Mouse (Mus musculus): ENCODE results near the gene Mfsd11.

Gene Mfsd11

GRCm38 (mm10) chr11:116852291-116852890 lies at the start of gene Mfsd11:
Mfsd11 (plus strand) TSS chr11:116852440.
- DNase-seq (ENCODE audit: low spot score in 2 of 2), result peak; percentile 68 to 77

- DNase-seq (ENCODE audit: low spot score in 2 of 2), result no peak
Measured at GRCm38 (mm10) chr11:116802709-116803108, 49.5 kb upstream of the Mfsd11 start.

DNA sequence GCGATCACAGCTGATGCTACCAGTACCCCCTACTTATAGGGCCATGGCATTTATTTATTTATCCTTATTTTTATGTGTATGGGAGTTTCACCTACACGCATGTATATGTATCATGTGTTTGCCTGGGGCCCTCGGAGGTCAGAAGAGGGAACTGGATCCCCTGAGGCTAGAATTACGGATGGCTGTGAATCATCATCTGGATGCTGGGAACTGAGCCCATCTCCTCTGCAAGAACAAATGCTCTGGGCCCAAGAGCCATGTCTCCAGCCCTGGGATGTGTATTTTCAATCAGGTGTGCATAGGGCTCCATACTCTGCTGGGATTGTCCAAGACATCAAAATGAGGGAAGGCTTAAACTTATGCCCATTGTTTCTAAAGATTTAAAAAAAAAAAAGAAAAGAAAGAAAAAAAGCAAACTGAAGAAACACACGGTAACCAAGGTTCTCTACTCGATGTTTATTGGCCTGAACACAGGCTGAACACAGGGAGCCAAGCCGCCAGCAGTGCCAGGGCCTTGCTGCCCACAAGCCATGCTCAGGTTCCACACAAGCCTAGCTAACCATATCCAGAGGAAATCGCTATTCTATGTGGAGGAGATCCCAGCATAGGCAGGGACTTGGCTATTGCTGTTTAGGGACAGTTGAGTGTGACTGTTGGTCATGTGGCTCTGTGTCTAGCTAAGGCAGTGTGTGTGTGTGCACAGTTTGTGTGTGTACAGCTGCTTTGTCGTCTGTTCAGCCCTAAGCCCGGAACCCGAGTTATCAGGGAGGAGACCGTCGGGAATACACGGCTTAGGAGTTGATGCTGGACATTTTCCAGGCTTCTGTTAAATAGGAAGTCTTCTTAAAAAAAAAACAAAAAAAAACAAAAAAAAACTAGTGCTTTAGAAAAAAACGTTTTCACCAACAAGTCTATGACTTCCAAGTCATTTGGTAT lies 45.8 kb upstream of the Mfsd11 start:
- no peak for DNase-seq (ENCODE audit: low spot score in 2 of 2)

GRCm38 (mm10) chr11:116807116-116807515 lies 45.1 kb upstream of the Mfsd11 start:
- DNase-seq (ENCODE audit: low spot score in 2 of 2), result no peak

DNA sequence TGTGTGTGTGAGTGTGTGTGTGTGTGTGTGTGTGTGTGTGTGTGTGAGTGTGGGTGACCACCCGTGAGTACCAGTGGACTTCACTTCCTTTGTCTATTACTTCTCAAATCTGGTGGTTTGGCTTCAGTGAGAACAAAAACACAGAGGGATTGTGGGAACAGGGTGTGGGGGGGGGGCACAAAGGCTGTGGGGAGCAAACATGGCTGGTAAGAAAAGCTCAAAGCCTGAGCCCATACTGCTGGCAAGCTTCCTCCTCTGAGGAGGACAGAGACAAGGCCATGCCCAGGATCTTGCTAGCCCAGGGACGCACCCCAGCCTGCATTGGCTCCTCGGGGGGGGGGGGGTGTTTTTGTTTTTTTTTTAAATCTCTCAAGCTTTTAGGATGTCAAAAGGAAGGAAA lies 44.7 kb upstream of the Mfsd11 start:
- DNase-seq (ENCODE audit: low spot score in 2 of 2), result no peak

- DNase-seq (ENCODE audit: low spot score in 2 of 2), result peak; percentile 54 to 71
Measured at GRCm38 (mm10) chr11:116807938-116808606, 44.2 kb upstream of the Mfsd11 start.

GRCm38 (mm10) chr11:116808811-116809395 lies 43.3 kb upstream of the Mfsd11 start:
- DNase-seq (ENCODE audit: low spot score in 2 of 2), result no peak

- no peak for DNase-seq (ENCODE audit: low spot score in 2 of 2)
Measured at GRCm38 (mm10) chr11:116809520-116809919, 42.7 kb upstream of the Mfsd11 start.

GRCm38 (mm10) chr11:116810528-116810927 lies 41.7 kb upstream of the Mfsd11 start:
- DNase-seq (ENCODE audit: low spot score in 2 of 2), result no peak

GRCm38 (mm10) chr11:116810983-116811901 lies 41.0 kb upstream of the Mfsd11 start:
- DNase-seq (ENCODE audit: low spot score in 2 of 2), result peak in 1 of 2 experiments; percentile 15

DNA sequence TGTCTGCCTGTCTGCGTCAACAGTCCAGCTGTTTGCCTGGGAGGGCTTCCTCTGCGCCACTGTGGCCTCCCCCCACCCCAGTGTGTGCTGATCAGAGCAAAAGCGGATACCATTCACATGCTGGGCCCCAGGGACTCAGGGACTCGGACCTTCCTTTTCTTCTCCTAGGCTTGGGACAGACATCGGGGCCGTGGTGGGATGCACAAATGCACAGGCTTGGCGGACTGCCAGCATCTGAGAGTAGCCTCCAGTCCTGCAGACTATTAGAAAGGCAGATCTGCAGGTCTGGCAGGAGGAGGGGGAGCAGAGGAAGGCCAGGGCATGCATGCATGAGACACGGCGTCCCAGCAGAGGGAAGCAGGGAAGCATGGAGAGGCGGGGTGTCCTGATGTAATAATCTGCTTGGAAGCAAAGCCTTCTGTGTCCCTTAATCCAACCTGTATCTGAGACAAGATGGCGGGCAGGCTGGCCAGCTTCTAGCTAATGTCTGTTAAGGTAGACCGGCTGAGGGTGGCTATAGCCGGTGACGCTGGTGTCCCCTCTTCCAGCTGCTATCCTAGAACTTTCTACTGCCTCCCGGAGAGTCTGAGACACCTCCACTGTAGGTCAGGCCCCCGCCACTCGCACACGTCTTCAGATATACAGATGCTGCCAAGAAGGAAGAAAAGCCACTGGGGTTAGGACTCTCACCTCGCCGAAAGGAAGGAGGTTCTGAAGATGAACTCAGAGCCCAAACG lies 39.3 kb upstream of the Mfsd11 start:
- DNase-seq (ENCODE audit: low spot score in 2 of 2), result no peak

GRCm38 (mm10) chr11:116813610-116814009 lies 38.6 kb upstream of the Mfsd11 start:
- DNase-seq (ENCODE audit: low spot score in 2 of 2), result no peak

- peak in 1 of 2 experiments; percentile 21 for DNase-seq (ENCODE audit: low spot score in 2 of 2)
Measured at GRCm38 (mm10) chr11:116814076-116814883, 38.0 kb upstream of the Mfsd11 start.

GRCm38 (mm10) chr11:116814884-116815415 lies 37.3 kb upstream of the Mfsd11 start:
- DNase-seq (ENCODE audit: low spot score in 2 of 2), result no peak

- DNase-seq (ENCODE audit: low spot score in 2 of 2), result no peak
Measured at GRCm38 (mm10) chr11:116816769-116817168, 35.5 kb upstream of the Mfsd11 start.

- no peak for DNase-seq (ENCODE audit: low spot score in 2 of 2)
Measured at GRCm38 (mm10) chr11:116817567-116817966, 34.7 kb upstream of the Mfsd11 start.

DNA sequence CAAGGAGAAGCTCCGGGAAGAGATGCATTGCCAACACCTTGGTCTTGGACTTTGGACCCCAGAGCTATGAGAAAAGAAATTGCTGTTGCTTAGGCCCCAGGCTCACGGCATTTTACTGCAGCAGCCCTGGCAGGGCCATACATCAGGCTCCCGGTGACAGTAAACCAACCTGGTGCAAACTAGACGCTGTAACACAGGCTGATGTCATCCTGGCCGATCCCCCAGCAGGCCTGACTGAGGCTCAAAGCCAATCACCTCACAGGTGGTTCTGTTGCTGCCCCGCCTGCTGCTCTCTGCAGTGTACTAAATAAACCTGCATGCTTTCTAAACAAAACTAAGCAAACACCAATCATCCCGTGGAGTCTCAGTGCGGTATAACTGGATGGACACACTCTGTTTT lies 33.5 kb upstream of the Mfsd11 start:
- no peak for DNase-seq (ENCODE audit: low spot score in 2 of 2)

- no peak for DNase-seq (ENCODE audit: low spot score in 2 of 2)
Measured at GRCm38 (mm10) chr11:116819932-116820593, 32.2 kb upstream of the Mfsd11 start.
